Mouse (Mus musculus) intestine, embryonic 14.5 days (tissue): ENCODE results near the gene Cend1. TPM values are rescaled to one million over a fixed set of nuclear protein-coding genes. Genes with fewer than 3 reads are reported as not detected.
A peak's percentile ranks its signal among the peaks of the same experiment; 100 is the strongest.
"Not testable (repeated sequence)": the region's sequence is repeated elsewhere in the genome, so short reads cannot be mapped to it uniquely, and the experiment has no call there.

ENCODE experiments used
- ATAC-seq: fragments of 200-750 bp; cut with Nextera tagmentation; replicated peaks from 2 replicates; pipeline ENCODE4 v1.8.0; 2017; ENCODE audit warnings: low read depth, moderate number of reproducible peaks, moderate TSS enrichment, moderate library complexity; ENCODE audit not compliant: low FRiP score, low TSS enrichment
- DNase-seq: peaks from one replicate; pipeline ENCODE4 v3.0.0-alpha.2; 2018; ENCODE audit warnings: low spot score
- H3K27ac ChIP-seq: fragments of 300-500 bp; sonication (generic); 2 replicates; pipeline ENCODE4 v1.5.1; 2014; ENCODE audit warnings: low read depth, mild to moderate bottlenecking, control low read depth
- H3K27me3 ChIP-seq: fragments of 300-500 bp; sonication (generic); replicated peaks from 2 replicates; pipeline ENCODE4 v1.6.1; 2014; ENCODE audit warnings: low read length, control low read depth; ENCODE audit not compliant: control insufficient read depth, insufficient read depth
- H3K36me3 ChIP-seq: fragments of 300-500 bp; sonication (generic); 2 replicates; pipeline ENCODE4 v1.6.1; 2014; ENCODE audit warnings: low read length, control low read depth; ENCODE audit not compliant: control insufficient read depth, insufficient read depth
- H3K4me1 ChIP-seq: fragments of 300-500 bp; sonication (generic); replicated peaks from 2 replicates; pipeline ENCODE4 v1.6.1; 2014; ENCODE audit warnings: low read length, control low read depth, mixed read lengths; ENCODE audit not compliant: control insufficient read depth, insufficient read depth
- H3K4me2 ChIP-seq: fragments of 300-500 bp; sonication (generic); 2 replicates; pipeline ENCODE4 v1.6.1; 2014; ENCODE audit warnings: low read length
- H3K4me3 ChIP-seq: fragments of 300-500 bp; sonication (generic); 2 replicates; pipeline ENCODE4 v1.5.1; 2014; ENCODE audit warnings: low read depth, low read length, control low read depth, mixed read lengths
- H3K9ac ChIP-seq: fragments of 300-500 bp; sonication (generic); 2 replicates; pipeline ENCODE4 v1.6.1; 2014; ENCODE audit warnings: mild to moderate bottlenecking, low read length
- H3K9me3 ChIP-seq: fragments of 300-500 bp; sonication (generic); 2 replicates; pipeline ENCODE4 v1.6.1; 2016; ENCODE audit warnings: low read length, control low read depth; ENCODE audit not compliant: control insufficient read depth
- WGBS: fragments of 180-500 bp; shearing (Covaris S2); extraction: QIAGEN DNeasy Blood & Tissue Kit; methylation state at CpG from one replicate; pipeline ENCODE4 v1.1.7; 2014; 5-methylcytosine and 5-hydroxymethylcytosine counted together
- polyA plus RNA-seq: library from polyadenylated mRNA; unstranded; fragments of >200 nt; fragmentation: Nextera tagmentation; extraction: Ambion mirVana; gene quantifications from 2 replicates; pipeline ENCODE4 v1.2.1, GENCODE M21; 2014

Gene Cend1
- polyA plus RNA-seq, 1 experiment from 2014 or later, result 1.5 TPM

DNA sequence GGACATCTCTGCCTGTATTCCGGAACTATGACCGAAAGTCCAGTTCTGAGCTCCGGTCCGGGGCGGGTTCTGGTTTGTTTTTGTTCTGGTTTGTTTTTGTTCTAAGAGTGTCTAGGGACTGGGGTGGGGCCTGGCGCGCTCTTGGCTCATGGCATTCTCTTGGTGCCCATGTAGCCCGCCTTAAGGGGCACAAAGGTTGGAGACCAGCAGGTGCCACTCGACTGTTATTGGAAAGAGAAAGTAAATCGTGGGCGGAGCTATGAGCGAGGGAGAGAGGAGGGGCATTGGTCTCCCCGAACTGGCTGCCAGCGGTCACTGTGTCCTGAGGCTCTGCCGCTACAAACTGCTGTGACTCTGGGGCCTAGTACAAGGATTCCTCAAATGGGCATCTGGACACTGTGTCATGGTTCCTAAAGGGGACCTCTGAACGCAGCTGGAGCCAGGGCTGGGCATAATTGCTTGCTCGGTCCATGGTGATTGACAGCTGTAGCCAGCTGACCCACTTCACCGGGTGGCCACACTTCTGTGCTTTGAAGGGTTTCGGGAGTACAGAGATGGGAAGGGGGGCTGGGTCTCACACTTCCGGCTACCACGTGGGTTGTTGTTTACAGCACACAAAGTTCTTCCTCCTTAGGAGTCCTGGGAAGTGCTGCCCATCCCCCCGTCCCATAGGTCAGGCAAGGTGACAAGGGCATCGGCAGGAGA lies 26.5 kb upstream of the Cend1 start:
- DNase-seq (peak; percentile 85), ATAC-seq (peak; percentile 29; the same call in 1 of the 2 replicates)
- Histone ChIP-seq H3K4me2 (peak overlapping the region; percentile 64), H3K27me3 (peaks cover 13% of the 10 kb centered on the region), H3K4me1 (0 out of 2 replicates have a peak, but pooled peaks cover 4% of the 10 kb centered on the region), H3K36me3 (peaks cover 19% of the 10 kb centered on the region), H3K4me3 (peak overlapping the region; percentile 51), H3K27ac (peak overlapping the region; percentile 36; the same call in 1 of the 2 replicates), H3K9ac (peak overlapping the region; percentile 48), H3K9me3 (no peaks in the 10 kb centered on the region)
- WGBS, result under 1% methylated on average over 23 of the region's 23 CpGs

GRCm38 (mm10) chr7:141454967-141455551 lies 25.8 kb upstream of the Cend1 start, which contains the start of gene Pnpla2:
TSS of gene Pnpla2 (plus strand) at chr7:141455198.
- Histone ChIP-seq H3K4me1 (0 out of 2 replicates have a peak, but pooled peaks cover 4% of the 10 kb centered on the region), H3K36me3 (peaks cover 26% of the 10 kb centered on the region), H3K27ac (peak within 1 kb of the TSS; percentile 36; the same call in 1 of the 2 replicates), H3K27me3 (peaks cover 6% of the 10 kb centered on the region; the same call in 1 of the 2 replicates), H3K4me3 (peak within 1 kb of the TSS; percentile 51), H3K4me2 (peak within 1 kb of the TSS; percentile 64), H3K9ac (peak within 1 kb of the TSS; percentile 48), H3K9me3 (no peaks in the 10 kb centered on the region)
- ATAC-seq (peak; percentile 82), DNase-seq (peak; percentile 95)
- WGBS, result under 1% methylated on average over 42 of the region's 45 CpGs

DNA sequence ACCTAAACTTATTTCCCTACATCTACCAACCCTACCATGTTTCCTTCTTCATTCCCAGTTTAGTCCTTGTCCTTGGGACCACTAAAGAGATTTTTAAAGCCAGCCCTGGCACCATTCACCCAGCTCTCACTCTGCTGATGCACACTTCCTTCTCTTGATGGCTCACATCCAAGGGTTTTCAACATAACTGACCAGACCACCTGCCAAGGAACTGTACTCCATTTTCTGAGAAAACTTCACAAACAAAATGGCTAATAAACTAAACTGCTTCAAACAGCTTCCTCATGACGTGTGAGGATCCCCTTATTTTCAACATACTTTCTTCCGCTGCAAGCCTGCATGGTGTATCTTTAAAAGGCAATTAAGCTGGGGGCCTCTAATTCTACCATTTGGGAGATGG lies 24.3 kb upstream of the Cend1 start:
- no peak overlapping the region for H3K4me2 ChIP-seq
- no peaks in the 10 kb centered on the region for H3K9me3 ChIP-seq
- no peak overlapping the region for H3K9ac ChIP-seq
- H3K27ac ChIP-seq, result no peak overlapping the region
- H3K4me1 ChIP-seq, result peaks cover 9% of the 10 kb centered on the region
- ATAC-seq (no peak), DNase-seq (no peak)
- peaks cover 34% of the 10 kb centered on the region for H3K36me3 ChIP-seq
- 66% methylated on average over 2 of the region's 2 CpGs for WGBS
- no peak overlapping the region for H3K4me3 ChIP-seq
- no peaks in the 10 kb centered on the region for H3K27me3 ChIP-seq

- Histone ChIP-seq H3K27me3 (no peaks in the 10 kb centered on the region), H3K9ac (no peak overlapping the region), H3K36me3 (peaks cover 38% of the 10 kb centered on the region), H3K4me2 (no peak overlapping the region), H3K27ac (no peak overlapping the region), H3K9me3 (no peaks in the 10 kb centered on the region), H3K4me1 (peaks cover 15% of the 10 kb centered on the region), H3K4me3 (no peak overlapping the region)
- ATAC-seq (no peak), DNase-seq (no peak)
These were observed 22.6 kb upstream of the Cend1 start for GRCm38 (mm10) chr7:141451928-141452327.

- Histone ChIP-seq H3K9ac (peak within 1 kb of the TSS; percentile 92), H3K27me3 (no peaks in the 10 kb centered on the region), H3K4me1 (peaks cover 22% of the 10 kb centered on the region), H3K27ac (peak within 1 kb of the TSS; percentile 81), H3K9me3 (no peaks in the 10 kb centered on the region), H3K4me3 (peak within 1 kb of the TSS; percentile 87), H3K36me3 (peaks cover 38% of the 10 kb centered on the region), H3K4me2 (peak within 1 kb of the TSS; percentile 95)
- WGBS, result 0% methylated on average over 63 of the region's 63 CpGs
- DNase-seq (peak; percentile 99), ATAC-seq (peak; percentile 91)
These were observed 18.1 kb upstream of the Cend1 start, which contains the start of gene Rplp2 for GRCm38 (mm10) chr7:141447110-141447991. TSS of gene Rplp2 (plus strand) at chr7:141447370.

DNA sequence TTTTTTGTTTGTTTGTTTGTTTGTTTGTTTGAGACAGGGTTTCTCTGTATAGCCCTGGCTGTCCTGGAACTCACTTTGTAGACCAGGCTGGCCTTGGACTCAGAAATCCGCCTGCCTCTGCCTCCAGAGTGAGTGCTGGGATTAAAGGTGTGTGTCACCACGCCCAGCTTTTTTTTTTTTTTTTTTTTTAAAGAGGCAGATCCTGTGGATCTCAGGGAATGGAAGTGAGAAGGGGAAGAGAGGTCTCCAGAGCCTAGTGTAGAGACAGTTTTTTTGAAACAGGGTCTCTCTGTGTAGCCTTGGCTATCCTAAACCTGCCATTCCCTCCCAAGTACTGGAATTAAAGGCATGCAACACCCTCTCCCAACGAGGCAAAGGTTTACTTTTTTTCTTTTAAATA lies 17.1 kb upstream of the Cend1 start:
- not testable (repeated sequence) for H3K4me3 ChIP-seq, H3K9me3 ChIP-seq, H3K9ac ChIP-seq, DNase-seq, H3K27ac ChIP-seq, H3K27me3 ChIP-seq, ATAC-seq
- peak overlapping the region; percentile 95; the same call in 1 of the 2 replicates for H3K4me2 ChIP-seq
- 75% methylated on average over 3 of the region's 3 CpGs for WGBS
- H3K36me3 ChIP-seq, result peaks cover 31% of the 10 kb centered on the region
- peaks cover 22% of the 10 kb centered on the region for H3K4me1 ChIP-seq

- no peaks in the 10 kb centered on the region for H3K9me3 ChIP-seq
- peak; percentile 47 for ATAC-seq
- H3K4me3 ChIP-seq, result peak within 1 kb of the TSS; percentile 56
- H3K4me1 ChIP-seq, result peaks cover 23% of the 10 kb centered on the region
- no peaks in the 10 kb centered on the region for H3K27me3 ChIP-seq
- H3K27ac ChIP-seq, result peak within 1 kb of the TSS; percentile 59
- peak; percentile 82 for DNase-seq
- peak within 1 kb of the TSS; percentile 93 for H3K4me2 ChIP-seq
- peak within 1 kb of the TSS; percentile 62 for H3K9ac ChIP-seq
- H3K36me3 ChIP-seq, result peaks cover 31% of the 10 kb centered on the region
- under 1% methylated on average over 25 of the region's 25 CpGs for WGBS
These were observed 14.5 kb upstream of the Cend1 start, which contains the start of gene Pidd1 for GRCm38 (mm10) chr7:141443828-141444237. TSS of gene Pidd1 (minus strand) at chr7:141444025.
